Mouse (Mus musculus): ENCODE measurements around the gene Cym. TPM values are rescaled to one million over a fixed set of nuclear protein-coding genes. Genes with fewer than 3 reads are reported as not detected.
A peak's percentile ranks its signal among the peaks of the same experiment; 100 is the strongest.

Cym gene
- polyA plus RNA-seq, 1 experiment: not detected

DNA sequence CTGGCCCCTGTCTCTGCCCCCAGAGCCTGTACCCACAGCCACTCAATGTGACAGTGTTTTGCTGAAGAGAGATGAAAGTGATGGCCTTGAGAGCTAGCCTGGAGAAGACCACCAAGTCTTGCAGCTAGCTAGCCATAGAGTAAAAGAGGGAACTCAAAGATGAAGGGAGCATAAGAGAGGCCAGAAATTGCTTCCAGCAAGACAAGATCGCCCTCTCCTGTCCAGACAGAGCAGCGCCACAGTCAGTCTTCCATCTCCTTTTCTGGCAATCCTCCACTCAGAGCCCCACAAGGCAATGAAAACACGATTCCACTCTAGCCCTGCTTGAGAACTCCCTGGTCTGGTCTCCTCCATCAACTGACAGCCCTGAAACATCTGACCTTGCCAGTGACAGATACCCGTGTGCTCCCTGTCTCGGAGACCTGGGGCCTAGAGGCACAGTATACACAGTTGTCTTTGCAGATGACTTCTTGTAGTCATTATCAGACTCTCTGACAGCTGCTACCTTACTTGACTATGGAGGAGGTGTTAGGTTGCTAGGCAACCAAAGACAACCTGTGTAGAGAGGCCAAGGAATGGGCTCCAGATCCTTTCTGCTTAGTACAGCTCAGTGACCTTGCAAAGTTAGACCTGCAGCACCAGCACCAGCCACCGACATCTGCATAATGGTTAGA lies 33.2 kb downstream of the Cym start:
- H3K27me3 ChIP-seq (ENCODE audit: control insufficient read depth, insufficient read depth, low read length): no peaks in the 10 kb centered on the region
- H3K4me3 ChIP-seq (ENCODE audit: control insufficient read depth, low read depth, low read length): no peak overlapping the region
- peaks cover 2% of the 10 kb centered on the region; the same call in 1 of the 2 replicates for H3K4me1 ChIP-seq (ENCODE audit: control insufficient read depth, insufficient read depth, low read length)
- no peaks in the 10 kb centered on the region for H3K36me3 ChIP-seq (ENCODE audit: control insufficient read depth, insufficient read depth, low read length)
- TF ChIP-seq CTCF (IDR thresholded peaks at IDR 0.05; ENCODE audit: control insufficient read depth, insufficient read depth, insufficient replicate concordance, low read depth, low read length): peak; percentile 49; the same call in 1 of the 2 replicates
- TF ChIP-seq POLR2A (IDR thresholded peaks at IDR 0.05; ENCODE audit: control insufficient read depth, low read depth, low read length): no peak
- H3K27ac ChIP-seq (ENCODE audit: control insufficient read depth, insufficient read depth, low read depth, low read length): no peak overlapping the region

GRCm38 (mm10) chr3:107187022-107187421 lies 34.5 kb downstream of the Cym start:
- TF ChIP-seq POLR2A (IDR thresholded peaks at IDR 0.05; ENCODE audit: control insufficient read depth, low read depth, low read length) (no peak), CTCF (IDR thresholded peaks at IDR 0.05; ENCODE audit: control insufficient read depth, insufficient read depth, insufficient replicate concordance, low read depth, low read length) (no peak)
- H3K27ac ChIP-seq (ENCODE audit: control insufficient read depth, insufficient read depth, low read depth, low read length): no peak overlapping the region
- H3K4me3 ChIP-seq (ENCODE audit: control insufficient read depth, low read depth, low read length): no peak overlapping the region
- H3K27me3 ChIP-seq (ENCODE audit: control insufficient read depth, insufficient read depth, low read length): no peaks in the 10 kb centered on the region
- peaks cover 2% of the 10 kb centered on the region; the same call in 1 of the 2 replicates for H3K4me1 ChIP-seq (ENCODE audit: control insufficient read depth, insufficient read depth, low read length)
- no peaks in the 10 kb centered on the region for H3K36me3 ChIP-seq (ENCODE audit: control insufficient read depth, insufficient read depth, low read length)

DNA sequence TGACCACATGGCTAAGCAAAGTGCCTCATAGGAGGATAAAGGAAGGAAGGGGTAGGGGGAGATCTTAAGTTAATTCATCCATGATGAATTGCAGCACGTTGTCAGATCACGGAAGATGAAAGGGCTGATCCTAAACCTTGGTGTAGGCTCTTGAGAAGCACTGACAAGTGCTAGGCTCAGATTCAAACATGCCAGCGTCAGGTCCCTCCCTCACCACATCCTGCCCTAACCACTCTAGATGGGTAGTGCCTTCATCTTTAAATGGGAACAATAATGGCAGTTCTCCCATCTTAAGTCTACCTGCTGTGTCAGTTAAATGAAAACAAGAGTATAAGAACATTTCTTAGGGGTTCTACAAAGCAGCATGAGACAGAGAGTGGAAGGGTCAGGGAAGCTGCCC lies 35.9 kb downstream of the Cym start:
- H3K36me3 ChIP-seq (ENCODE audit: control insufficient read depth, insufficient read depth, low read length): no peaks in the 10 kb centered on the region
- no peak overlapping the region for H3K4me3 ChIP-seq (ENCODE audit: control insufficient read depth, low read depth, low read length)
- H3K27me3 ChIP-seq (ENCODE audit: control insufficient read depth, insufficient read depth, low read length): no peaks in the 10 kb centered on the region
- TF ChIP-seq POLR2A (IDR thresholded peaks at IDR 0.05; ENCODE audit: control insufficient read depth, low read depth, low read length): no peak
- TF ChIP-seq CTCF (IDR thresholded peaks at IDR 0.05; ENCODE audit: control insufficient read depth, insufficient read depth, insufficient replicate concordance, low read depth, low read length): no peak
- peaks cover 2% of the 10 kb centered on the region; the same call in 1 of the 2 replicates for H3K4me1 ChIP-seq (ENCODE audit: control insufficient read depth, insufficient read depth, low read length)
- no peak overlapping the region for H3K27ac ChIP-seq (ENCODE audit: control insufficient read depth, insufficient read depth, low read depth, low read length)

GRCm38 (mm10) chr3:107183178-107183577 lies 38.4 kb downstream of the Cym start:
- TF ChIP-seq CTCF (IDR thresholded peaks at IDR 0.05; ENCODE audit: control insufficient read depth, insufficient read depth, insufficient replicate concordance, low read depth, low read length) (no peak), POLR2A (IDR thresholded peaks at IDR 0.05; ENCODE audit: control insufficient read depth, low read depth, low read length) (no peak)
- no peak overlapping the region for H3K27ac ChIP-seq (ENCODE audit: control insufficient read depth, insufficient read depth, low read depth, low read length)
- no peaks in the 10 kb centered on the region for H3K27me3 ChIP-seq (ENCODE audit: control insufficient read depth, insufficient read depth, low read length)
- H3K4me1 ChIP-seq (ENCODE audit: control insufficient read depth, insufficient read depth, low read length): no peaks in the 10 kb centered on the region
- no peak overlapping the region for H3K4me3 ChIP-seq (ENCODE audit: control insufficient read depth, low read depth, low read length)
- no peaks in the 10 kb centered on the region for H3K36me3 ChIP-seq (ENCODE audit: control insufficient read depth, insufficient read depth, low read length)

DNA sequence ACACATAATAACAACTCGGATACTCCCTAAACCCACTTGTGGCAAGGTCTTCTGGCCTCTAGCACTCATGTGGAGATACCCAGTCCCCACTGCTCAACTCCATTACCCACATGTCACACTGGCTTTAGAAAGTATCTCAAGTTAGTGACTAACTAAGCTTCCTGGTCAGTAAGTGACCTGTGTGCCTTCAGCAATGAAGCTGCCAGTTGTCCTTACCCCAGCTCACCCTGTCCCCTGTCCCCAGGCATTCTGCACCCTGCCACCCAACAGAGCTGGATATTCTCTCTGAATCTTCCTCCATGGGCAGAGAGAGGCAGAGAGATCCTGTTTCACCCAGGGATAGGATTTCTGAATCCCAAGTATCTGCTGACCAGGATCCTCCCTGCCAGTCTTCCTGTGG lies 38.8 kb downstream of the Cym start, which contains the start of gene Kcna10:
TSS of gene Kcna10 (plus strand) at position 301 of the 400 bp plus-strand sequence.
- Histone ChIP-seq H3K36me3 (ENCODE audit: control insufficient read depth, insufficient read depth, low read length) (no peaks in the 10 kb centered on the region), H3K27ac (ENCODE audit: control insufficient read depth, insufficient read depth, low read depth, low read length) (no peak within 1 kb of the TSS), H3K27me3 (ENCODE audit: control insufficient read depth, insufficient read depth, low read length) (no peaks in the 10 kb centered on the region), H3K4me3 (ENCODE audit: control insufficient read depth, low read depth, low read length) (no peak within 1 kb of the TSS), H3K4me1 (ENCODE audit: control insufficient read depth, insufficient read depth, low read length) (no peaks in the 10 kb centered on the region)
- TF ChIP-seq POLR2A (IDR thresholded peaks at IDR 0.05; ENCODE audit: control insufficient read depth, low read depth, low read length): no peak
- TF ChIP-seq CTCF (IDR thresholded peaks at IDR 0.05; ENCODE audit: control insufficient read depth, insufficient read depth, insufficient replicate concordance, low read depth, low read length): no peak

- no peak overlapping the region for H3K4me3 ChIP-seq (ENCODE audit: control insufficient read depth, low read depth, low read length)
- TF ChIP-seq POLR2A (IDR thresholded peaks at IDR 0.05; ENCODE audit: control insufficient read depth, low read depth, low read length): no peak
- no peak for TF ChIP-seq CTCF (IDR thresholded peaks at IDR 0.05; ENCODE audit: control insufficient read depth, insufficient read depth, insufficient replicate concordance, low read depth, low read length)
- H3K4me1 ChIP-seq (ENCODE audit: control insufficient read depth, insufficient read depth, low read length): no peaks in the 10 kb centered on the region
- H3K27me3 ChIP-seq (ENCODE audit: control insufficient read depth, insufficient read depth, low read length): no peaks in the 10 kb centered on the region
- no peak overlapping the region for H3K27ac ChIP-seq (ENCODE audit: control insufficient read depth, insufficient read depth, low read depth, low read length)
- H3K36me3 ChIP-seq (ENCODE audit: control insufficient read depth, insufficient read depth, low read length): no peaks in the 10 kb centered on the region
Observed at GRCm38 (mm10) chr3:107180860-107181259, 40.7 kb downstream of the Cym start.

GRCm38 (mm10) chr3:107176501-107176900 lies 45.0 kb downstream of the Cym start:
- H3K4me3 ChIP-seq (ENCODE audit: control insufficient read depth, low read depth, low read length): no peak overlapping the region
- TF ChIP-seq CTCF (IDR thresholded peaks at IDR 0.05; ENCODE audit: control insufficient read depth, insufficient read depth, insufficient replicate concordance, low read depth, low read length) (no peak), POLR2A (IDR thresholded peaks at IDR 0.05; ENCODE audit: control insufficient read depth, low read depth, low read length) (no peak)
- H3K4me1 ChIP-seq (ENCODE audit: control insufficient read depth, insufficient read depth, low read length): no peaks in the 10 kb centered on the region
- no peak overlapping the region for H3K27ac ChIP-seq (ENCODE audit: control insufficient read depth, insufficient read depth, low read depth, low read length)
- no peaks in the 10 kb centered on the region for H3K36me3 ChIP-seq (ENCODE audit: control insufficient read depth, insufficient read depth, low read length)
- no peaks in the 10 kb centered on the region for H3K27me3 ChIP-seq (ENCODE audit: control insufficient read depth, insufficient read depth, low read length)
